Mouse (Mus musculus): ENCODE measurements around the gene Scoc.
"Not testable (repeated sequence)": the region's sequence is repeated elsewhere in the genome, so short reads cannot be mapped to it uniquely, and the experiment has no call there.

- TF ChIP-seq POLR2A (IDR thresholded peaks at IDR 0.05; ENCODE audit: low read depth, low read length); CTCF (conservative IDR thresholded peaks at IDR 0.05 in 1 of 2, IDR thresholded peaks at IDR 0.05 in 1 of 2; ENCODE audit: low read depth in 2 of 2, low read length in 2 of 2); USF2 (conservative IDR thresholded peaks at IDR 0.05; ENCODE audit: low read depth, low read length); ZC3H11A (IDR thresholded peaks at IDR 0.05; ENCODE audit: low read depth, low read length); MAZ (IDR thresholded peaks at IDR 0.05; ENCODE audit: low read depth, low read length); ZNF384 (IDR thresholded peaks at IDR 0.05; ENCODE audit: low read depth, low read length); EP300 (IDR thresholded peaks at IDR 0.05; ENCODE audit: low read length); TBP (conservative IDR thresholded peaks at IDR 0.05; ENCODE audit: low read depth, low read length); SIN3A (IDR thresholded peaks at IDR 0.05; ENCODE audit: low read length); JUND (conservative IDR thresholded peaks at IDR 0.05; ENCODE audit: low read depth, low read length): not testable (repeated sequence)
These were observed 29.6 kb downstream of the Scoc start for GRCm38 (mm10) chr8:83428621-83429020.

All from CH12.LX (cell line).